In the genomic region with DNA sequence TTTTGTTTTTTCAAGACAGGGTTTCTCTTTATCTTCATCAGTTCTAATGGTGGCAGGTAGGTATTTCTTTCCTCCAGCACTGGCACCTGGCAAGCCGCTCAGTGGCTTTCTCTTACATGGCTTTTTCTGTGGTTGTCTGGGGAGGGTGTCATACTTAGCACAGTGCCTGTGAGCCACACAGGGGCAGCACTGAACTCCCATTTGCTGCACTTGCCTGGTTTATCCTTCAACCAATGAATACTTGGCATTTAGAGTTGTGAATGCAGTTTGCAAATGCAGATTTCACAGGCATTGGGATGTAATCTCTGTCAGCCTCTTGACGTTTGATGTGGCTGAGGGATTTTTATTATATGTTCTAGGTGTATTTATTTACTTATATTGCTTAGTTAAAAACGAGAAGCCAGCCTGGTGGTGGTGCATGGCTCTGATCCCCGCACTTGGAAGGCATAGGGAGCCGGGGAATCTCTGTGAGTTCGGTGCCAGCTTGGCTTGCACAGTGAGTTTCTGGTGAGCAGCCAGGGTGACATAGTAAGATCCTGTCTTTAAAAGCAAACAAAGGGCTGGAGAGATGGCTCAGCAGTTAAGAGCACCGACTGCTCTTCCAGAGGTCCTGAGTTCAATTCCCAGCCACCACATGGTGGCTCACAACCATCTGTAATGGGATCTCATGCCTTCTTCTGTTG, we compare ENCODE assay signal across 10 mouse cellular contexts. TPM values are rescaled to one million over a fixed set of nuclear protein-coding genes. Genes with fewer than 3 reads are reported as not detected.
DNase-seq lines count a peak whose midpoint lies in the region; ATAC-seq and TF ChIP-seq lines count a peak whose summit lies in the region.
"Had no signal": no experiment of that assay in that cellular context is flagged by ENCODE, and none has a peak within 500 bp of the region (broad histone marks: within the 10 kb centered on the region; RNA-seq: fewer than 3 reads in every experiment).

No protein-coding gene starts in this region.

- TF ChIP-seq EP300 in ES-Bruce4 (IDR thresholded peaks at IDR 0.05; ENCODE audit: insufficient read depth, low read depth, low read length): no peak

- no peak overlapping the region for H3K27ac ChIP-seq in kidney, postnatal 0 days
- H3K27ac ChIP-seq in ES-Bruce4 (ENCODE audit: insufficient read depth, low read length): no peak overlapping the region
- peak overlapping the region; percentile 96 for H3K27ac ChIP-seq in heart, embryonic 15.5 days

- peaks cover 19% of the 10 kb centered on the region; the same call in 1 of the 2 replicates for H3K4me1 ChIP-seq in kidney, postnatal 0 days (replicated peaks; ENCODE audit: insufficient read depth, low read length)
- H3K4me1 ChIP-seq in ES-Bruce4 (ENCODE audit: control insufficient read depth, insufficient read depth, low read length): no peaks in the 10 kb centered on the region
- peaks cover 40% of the 10 kb centered on the region for H3K4me1 ChIP-seq in heart, embryonic 15.5 days (replicated peaks)

- no peaks in the 10 kb centered on the region for H3K9me3 ChIP-seq in kidney, postnatal 0 days (replicated peaks; ENCODE audit: low read length)
- H3K9me3 ChIP-seq in ES-Bruce4 (replicated peaks; ENCODE audit: control insufficient read depth, insufficient read depth, low read length, poor library complexity, severe bottlenecking): no peaks in the 10 kb centered on the region
- H3K9me3 ChIP-seq in heart, embryonic 15.5 days (replicated peaks): no peaks in the 10 kb centered on the region

- H3K27me3 ChIP-seq in kidney, postnatal 0 days (ENCODE audit: insufficient read depth, low read length): no peaks in the 10 kb centered on the region
- H3K27me3 ChIP-seq in ES-Bruce4 (ENCODE audit: control insufficient read depth, insufficient read depth, low read length, poor library complexity, severe bottlenecking): no peaks in the 10 kb centered on the region
- no peaks in the 10 kb centered on the region for H3K27me3 ChIP-seq in heart, embryonic 15.5 days

- TF ChIP-seq CTCF in kidney, postnatal 0 days (IDR thresholded peaks at IDR 0.05; ENCODE audit: low read depth): peak; percentile 51
- peak; percentile 38 for TF ChIP-seq CTCF in ES-Bruce4 (IDR thresholded peaks at IDR 0.05; ENCODE audit: low read depth, low read length)

- no peak for DNase-seq in kidney, postnatal 0 days (ENCODE audit: low spot score)
- DNase-seq in kidney, postnatal 14 days: no peak
- DNase-seq in 3T3-L1 (ENCODE audit: low read depth, low spot score) (peak; percentile 66), MN1 (ENCODE audit: low spot score) (no peak)
- no peak for DNase-seq in spleen, postnatal 36 days (ENCODE audit: low spot score in 2 of 2)

- no peaks in the 10 kb centered on the region for H3K36me3 ChIP-seq in kidney, postnatal 0 days (ENCODE audit: insufficient read depth, low read length)
- H3K36me3 ChIP-seq in ES-Bruce4 (ENCODE audit: control insufficient read depth, insufficient read depth, low read length, poor library complexity, severe bottlenecking): peaks cover 3% of the 10 kb centered on the region; the same call in 1 of the 2 replicates
- no peaks in the 10 kb centered on the region for H3K36me3 ChIP-seq in heart, embryonic 15.5 days

- ATAC-seq in kidney, postnatal 0 days (replicated peaks; ENCODE audit: low FRiP score, low read depth): no peak
- no peak for ATAC-seq in heart, embryonic 15.5 days (replicated peaks; ENCODE audit: insufficient number of reproducible peaks, insufficient read depth, low FRiP score, low read depth)
- ATAC-seq in erythroblast, adult 5-6 weeks (replicated peaks; ENCODE audit: low FRiP score, poor library complexity, severe bottlenecking): no peak

- H3K4me2 ChIP-seq in kidney, postnatal 0 days (ENCODE audit: low read length): no peak overlapping the region
- no peak overlapping the region for H3K4me2 ChIP-seq in heart, embryonic 15.5 days

- no peak for TF ChIP-seq POLR2A in ES-Bruce4 (IDR thresholded peaks at IDR 0.05; ENCODE audit: insufficient read depth, low read length)

- WGBS in kidney, postnatal 0 days: 71% methylated on average over 7 of the region's 7 CpGs
- WGBS in heart, embryonic 15.5 days: 55% methylated on average over 7 of the region's 7 CpGs

- H3K4me3 ChIP-seq in kidney, postnatal 0 days (replicated peaks; ENCODE audit: low read depth, low read length): no peak overlapping the region
- H3K4me3 ChIP-seq in ES-Bruce4 (ENCODE audit: low read depth, low read length): no peak overlapping the region
- H3K4me3 ChIP-seq in heart, embryonic 15.5 days: no peak overlapping the region

- no peak overlapping the region for H3K9ac ChIP-seq in kidney, postnatal 0 days (ENCODE audit: low read depth, low read length)
- no peak overlapping the region for H3K9ac ChIP-seq in ES-Bruce4 (ENCODE audit: low read depth, poor library complexity, severe bottlenecking)
- H3K9ac ChIP-seq in heart, embryonic 15.5 days: no peak overlapping the region

RNA-seq across cellular contexts. Expression of gene Acot7, which starts 6.6 kb away (rescaled TPM):
- 56.4 and 63.5 TPM in 2 replicates for polyA plus RNA-seq in kidney, postnatal 0 days (2015; fragmentation: Nextera tagmentation; extraction: Ambion mirVana)
- 49.5 and 52.6 TPM in 2 replicates for polyA plus RNA-seq in ES-Bruce4 (2011; ENCODE audit: insufficient read depth, insufficient read length, low read depth, missing spikeins)
- 58.4 and 73.4 TPM in 2 replicates for polyA plus RNA-seq in heart, embryonic 15.5 days (2015; fragmentation: Nextera tagmentation; extraction: Ambion mirVana)
- total RNA-seq in erythroblast, adult 5-6 weeks (2015; ENCODE audit: low replicate concordance): 15.3 and 19.4 TPM in 2 replicates
- 5.2 and 9.7 TPM in 2 replicates for total RNA-seq in erythroblast, adult 5-6 weeks (2017; ENCODE audit: low replicate concordance)

RNA-seq across cellular contexts. Expression of gene Hes2, which starts 25.8 kb away (rescaled TPM):
- polyA plus RNA-seq in kidney, postnatal 0 days (2015; fragmentation: Nextera tagmentation; extraction: Ambion mirVana): 0.41 and 0.78 TPM in 2 replicates
- polyA plus RNA-seq in ES-Bruce4 (2011; ENCODE audit: insufficient read depth, insufficient read length, low read depth, missing spikeins): 0.39 TPM in 1 of 2 replicates, not detected in the other
- polyA plus RNA-seq in heart, embryonic 15.5 days (2015; fragmentation: Nextera tagmentation; extraction: Ambion mirVana): 0.23 TPM in 1 of 2 replicates, not detected in the other
- not detected in 2 replicates for total RNA-seq in erythroblast, adult 5-6 weeks (2015; ENCODE audit: low replicate concordance)
- not detected in 2 replicates for total RNA-seq in erythroblast, adult 5-6 weeks (2017; ENCODE audit: low replicate concordance)
- total RNA-seq: common myeloid progenitor, adult 5-6 weeks; left cerebral cortex, postnatal 25 days had no signal

RNA-seq across cellular contexts. Expression of gene Espn, which starts 32.3 kb away (rescaled TPM):
- polyA plus RNA-seq in kidney, postnatal 0 days (2015; fragmentation: Nextera tagmentation; extraction: Ambion mirVana): 32.9 and 35.0 TPM in 2 replicates
- 18.8 and 19.3 TPM in 2 replicates for polyA plus RNA-seq in ES-Bruce4 (2011; ENCODE audit: insufficient read depth, insufficient read length, low read depth, missing spikeins)
- polyA plus RNA-seq in heart, embryonic 15.5 days (2015; fragmentation: Nextera tagmentation; extraction: Ambion mirVana): 0.93 and 2.1 TPM in 2 replicates
- not detected in 2 replicates for total RNA-seq in erythroblast, adult 5-6 weeks (2015; ENCODE audit: low replicate concordance)
- 0.34 and 0.42 TPM in 2 replicates for total RNA-seq in erythroblast, adult 5-6 weeks (2017; ENCODE audit: low replicate concordance)
